Mouse (Mus musculus) bone marrow, adult 2 months (tissue): Measurements from ENCODE around the gene Ing4.

ENCODE experiments used
- CTCF ChIP-seq: fragments of 200-500 bp; IDR thresholded peaks from 2 replicates; pipeline ENCODE4 v1.5.1; 2011; ENCODE audit warnings: low read length, control low read depth; ENCODE audit not compliant: control insufficient read depth, insufficient read depth
- POLR2A ChIP-seq: fragments of 200-500 bp; IDR thresholded peaks from 2 replicates; pipeline ENCODE4 v1.6.1; 2011; ENCODE audit warnings: low read depth, mild to moderate bottlenecking, control low read depth, low read length, borderline replicate concordance; ENCODE audit not compliant: control insufficient read depth

DNA sequence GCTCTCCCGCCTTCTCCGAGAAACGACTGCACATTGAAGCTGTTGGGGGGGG lies 30.6 kb upstream of the Ing4 start, which contains the start of gene Zfp384:
- TF ChIP-seq CTCF = no peak
- TF ChIP-seq POLR2A = no peak
